Mouse (Mus musculus) stomach, postnatal 0 days (tissue): ENCODE results near the gene Kl. TPM values are rescaled to one million over a fixed set of nuclear protein-coding genes. Genes with fewer than 3 reads are reported as not detected.

ENCODE experiments used
- ATAC-seq: fragments of 200-750 bp; cut with Nextera tagmentation; 2 replicates; pipeline ENCODE4 v1.8.0; 2017; ENCODE audit not compliant: low FRiP score, low TSS enrichment
- DNase-seq: peaks from one replicate; pipeline ENCODE4 v3.0.0-alpha.2; 2016; ENCODE audit warnings: low spot score
- H3K27ac ChIP-seq: fragments of 300-500 bp; sonication (generic); replicated peaks from 2 replicates; pipeline ENCODE4 v1.5.1; 2014; ENCODE audit warnings: mild to moderate bottlenecking, control low read depth
- H3K27me3 ChIP-seq: fragments of 300-500 bp; sonication (generic); 2 replicates; pipeline ENCODE4 v1.6.1; 2014; ENCODE audit warnings: low read length; ENCODE audit not compliant: control insufficient read depth, insufficient read depth
- H3K36me3 ChIP-seq: fragments of 300-500 bp; sonication (generic); 2 replicates; pipeline ENCODE4 v1.6.1; 2014; ENCODE audit warnings: low read length, mixed read lengths; ENCODE audit not compliant: control insufficient read depth, insufficient read depth
- H3K4me1 ChIP-seq: fragments of 300-500 bp; sonication (generic); replicated peaks from 2 replicates; pipeline ENCODE4 v1.6.1; 2014; ENCODE audit warnings: antibody characterized with exemption; ENCODE audit not compliant: control insufficient read depth, insufficient read depth
- H3K4me2 ChIP-seq: fragments of 300-500 bp; sonication (generic); replicated peaks from 2 replicates; pipeline ENCODE4 v1.6.1; 2014; ENCODE audit warnings: low read depth, mild to moderate bottlenecking, control low read depth, moderate library complexity
- H3K4me3 ChIP-seq: fragments of 300-500 bp; sonication (generic); 2 replicates; pipeline ENCODE4 v1.5.1; 2014; ENCODE audit warnings: low read depth, low read length, control low read depth
- H3K9ac ChIP-seq: fragments of 300-500 bp; sonication (generic); 2 replicates; pipeline ENCODE4 v1.6.1; 2014; ENCODE audit warnings: mild to moderate bottlenecking, low read length, control low read depth, mixed read lengths
- H3K9me3 ChIP-seq: fragments of 300-500 bp; sonication (generic); 2 replicates; pipeline ENCODE4 v1.6.1; 2016; ENCODE audit warnings: low read length; ENCODE audit not compliant: control insufficient read depth
- CTCF ChIP-seq: IDR thresholded peaks from 2 replicates; pipeline ENCODE4 v1.5.1; 2016; ENCODE audit warnings: antibody characterized with exemption, low read depth, mild to moderate bottlenecking, moderate library complexity
- EP300 ChIP-seq: optimal IDR thresholded peaks from 2 replicates; pipeline ENCODE3; 2016; ENCODE audit warnings: antibody characterized with exemption
- WGBS: fragments of 180-500 bp; shearing (Covaris S2); extraction: QIAGEN DNeasy Blood & Tissue Kit; methylation state at CpG from one replicate; pipeline ENCODE4 v1.1.7; 2014; 5-methylcytosine and 5-hydroxymethylcytosine counted together
- polyA plus RNA-seq: library from polyadenylated mRNA; unstranded; fragments of >200 nt; fragmentation: Nextera tagmentation; extraction: Ambion mirVana; gene quantifications from 2 replicates; pipeline ENCODE4 v1.2.1, GENCODE M21; 2015

Kl gene
- polyA plus RNA-seq, 1 experiment from 2014 or later: 0.30 TPM

DNA sequence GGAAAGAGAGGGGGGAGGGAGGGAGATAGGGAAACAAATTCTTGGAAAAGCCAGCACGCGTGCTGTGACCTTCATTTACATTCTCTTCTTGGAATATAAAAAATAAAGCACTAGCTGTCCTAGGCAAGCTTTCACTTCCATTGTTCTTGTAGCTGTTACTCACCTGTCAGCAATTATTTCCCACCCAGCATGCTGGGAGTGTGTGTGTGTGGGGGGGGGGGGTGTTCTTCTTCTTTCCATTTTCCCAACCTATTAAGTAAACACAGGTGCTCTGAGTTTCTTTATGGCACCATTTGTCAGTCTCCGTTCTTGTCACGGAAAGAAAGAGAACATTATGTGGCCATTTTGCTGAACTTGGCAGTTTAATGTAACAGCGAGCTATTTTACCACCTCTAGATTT, 66.6 kb downstream of the Kl start:
- Histone ChIP-seq H3K36me3 (no peaks in the 10 kb centered on the region), H3K27ac (no peak overlapping the region; the same call in 1 of the 2 replicates), H3K9me3 (no peaks in the 10 kb centered on the region)

DNA sequence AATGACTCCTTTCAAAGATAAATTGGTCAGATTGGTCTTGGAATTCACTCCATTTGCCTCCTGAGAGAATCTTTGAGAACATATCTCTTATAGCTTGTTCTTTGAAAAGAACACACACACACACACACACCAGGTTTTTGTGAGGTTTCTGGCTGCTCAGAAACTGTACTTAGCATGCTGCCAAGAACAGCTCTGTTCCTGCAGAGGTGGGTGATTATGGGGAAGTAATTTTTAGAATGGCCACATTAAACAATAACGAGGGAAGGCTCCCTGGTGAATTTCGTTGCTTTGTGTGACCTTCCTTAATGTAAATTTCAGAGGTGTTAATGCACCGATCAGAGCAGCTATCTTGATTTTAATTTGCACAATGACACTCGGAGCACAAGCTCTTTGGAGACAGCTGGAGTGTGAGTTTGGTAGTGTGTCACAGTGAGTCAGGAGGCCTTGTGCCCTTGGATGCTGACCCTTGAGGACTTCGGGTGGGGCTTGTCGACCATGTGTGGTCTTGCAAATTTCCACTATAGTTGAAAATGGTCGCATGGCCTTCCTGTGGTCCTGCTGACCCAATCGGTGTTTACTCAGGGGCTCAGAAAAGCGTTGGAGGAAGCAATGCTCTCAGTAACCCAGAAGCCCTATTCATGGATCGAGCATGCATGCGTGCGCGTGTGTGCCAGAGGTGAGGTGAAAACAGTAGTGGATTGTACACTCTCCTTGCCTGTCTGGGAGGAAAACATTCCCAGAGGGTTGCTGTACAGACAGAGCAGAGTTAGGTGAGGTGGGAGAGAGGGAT, 67.8 kb downstream of the Kl start:
- ATAC-seq: no peak
- H3K27me3 ChIP-seq: no peaks in the 10 kb centered on the region
- DNase-seq: no peak
- no peak overlapping the region for H3K4me2 ChIP-seq
- H3K36me3 ChIP-seq: no peaks in the 10 kb centered on the region
- H3K27ac ChIP-seq: 0 out of 2 replicates have a peak overlapping the region, but pooled peaks have one; percentile 24
- H3K9me3 ChIP-seq: no peaks in the 10 kb centered on the region
- 55% methylated on average over 13 of the region's 13 CpGs for WGBS
- no peak overlapping the region for H3K4me3 ChIP-seq
- H3K4me1 ChIP-seq: 0 out of 2 replicates have a peak, but pooled peaks cover 7% of the 10 kb centered on the region
- no peak for TF ChIP-seq CTCF
- no peak for TF ChIP-seq EP300
- H3K9ac ChIP-seq: no peak overlapping the region

More for the DNA sequence above, 66.6 kb downstream of the Kl start:
- Histone ChIP-seq H3K4me1 (0 out of 2 replicates have a peak, but pooled peaks cover 7% of the 10 kb centered on the region), H3K9ac (no peak overlapping the region), H3K4me3 (no peak overlapping the region), H3K4me2 (no peak overlapping the region), H3K27me3 (no peaks in the 10 kb centered on the region)
- no peak for DNase-seq
- WGBS: 38% methylated on average over 5 of the region's 5 CpGs
- TF ChIP-seq EP300 (no peak), CTCF (no peak)
- 0 out of 2 replicates have a peak, but pooled peaks have one; percentile 32 for ATAC-seq

GRCm38 (mm10) chr5:151020831-151021230, 68.4 kb downstream of the Kl start:
- no peak for DNase-seq
- no peaks in the 10 kb centered on the region for H3K36me3 ChIP-seq
- no peak overlapping the region for H3K4me2 ChIP-seq
- no peak overlapping the region for H3K27ac ChIP-seq
- no peaks in the 10 kb centered on the region for H3K27me3 ChIP-seq
- 78% methylated on average over 14 of the region's 14 CpGs for WGBS
- no peak overlapping the region for H3K9ac ChIP-seq
- H3K4me1 ChIP-seq: 0 out of 2 replicates have a peak, but pooled peaks cover 7% of the 10 kb centered on the region
- no peak for TF ChIP-seq CTCF
- no peak for TF ChIP-seq EP300
- no peak overlapping the region for H3K4me3 ChIP-seq
- H3K9me3 ChIP-seq: no peaks in the 10 kb centered on the region
- no peak for ATAC-seq

DNA sequence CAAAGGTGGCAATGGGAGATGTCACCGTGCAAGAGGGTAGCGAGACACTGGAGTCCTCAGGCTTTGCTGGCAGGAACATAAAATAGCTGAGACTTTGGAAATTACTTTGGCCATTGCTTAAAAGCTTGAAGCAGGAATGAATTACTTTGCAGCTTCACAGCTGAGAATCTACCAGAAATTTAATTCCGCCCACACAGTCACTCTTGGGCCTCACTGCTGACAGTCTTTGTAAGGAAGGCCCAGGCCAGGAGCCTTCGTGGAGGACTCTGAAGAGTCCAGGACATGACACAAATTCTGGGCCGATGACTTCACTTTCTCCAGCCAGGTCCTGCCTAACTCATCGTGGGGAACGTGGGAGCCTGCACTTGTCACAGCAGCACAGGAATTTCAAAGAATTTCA, 69.6 kb downstream of the Kl start:
- no peak overlapping the region for H3K27ac ChIP-seq
- H3K9me3 ChIP-seq: no peaks in the 10 kb centered on the region
- ATAC-seq (no peak), DNase-seq (no peak)
- TF ChIP-seq CTCF: no peak
- TF ChIP-seq EP300: no peak
- no peak overlapping the region for H3K4me2 ChIP-seq
- no peak overlapping the region for H3K9ac ChIP-seq
- H3K36me3 ChIP-seq: no peaks in the 10 kb centered on the region
- no peak overlapping the region for H3K4me3 ChIP-seq
- 66% methylated on average over 7 of the region's 7 CpGs for WGBS
- H3K4me1 ChIP-seq: 0 out of 2 replicates have a peak, but pooled peaks cover 7% of the 10 kb centered on the region
- H3K27me3 ChIP-seq: no peaks in the 10 kb centered on the region

GRCm38 (mm10) chr5:151022939-151023338, 70.5 kb downstream of the Kl start:
- Histone ChIP-seq H3K27ac (no peak overlapping the region; the same call in 1 of the 2 replicates), H3K9ac (no peak overlapping the region), H3K27me3 (no peaks in the 10 kb centered on the region), H3K36me3 (no peaks in the 10 kb centered on the region), H3K4me1 (0 out of 2 replicates have a peak, but pooled peaks cover 7% of the 10 kb centered on the region), H3K4me2 (no peak overlapping the region), H3K9me3 (no peaks in the 10 kb centered on the region), H3K4me3 (no peak overlapping the region)
- no peak for ATAC-seq
- no peak for DNase-seq
- WGBS: 31% methylated on average over 1 of the region's 1 CpGs
- TF ChIP-seq CTCF (no peak), EP300 (no peak)

DNA sequence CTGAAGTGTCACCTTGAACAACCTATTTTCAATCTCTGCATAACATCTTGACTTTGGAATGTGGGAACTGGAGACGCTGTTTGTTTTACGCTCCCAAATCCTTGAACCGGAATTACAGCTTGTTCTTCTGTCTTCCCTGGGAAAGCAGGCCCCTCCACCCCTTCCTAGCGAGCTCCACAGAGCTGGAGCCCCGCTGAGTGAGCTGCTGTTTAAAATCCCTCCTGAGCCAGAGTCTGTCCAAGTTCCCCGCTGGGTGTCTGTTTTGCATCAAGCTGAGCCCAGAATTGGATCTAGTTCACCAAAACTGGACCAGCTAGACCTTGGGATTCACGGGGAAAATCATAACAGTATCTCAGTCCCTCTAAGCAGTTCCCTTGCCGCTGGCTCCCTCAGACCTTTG, 71.1 kb downstream of the Kl start:
- Histone ChIP-seq H3K27me3 (no peaks in the 10 kb centered on the region), H3K9me3 (no peaks in the 10 kb centered on the region), H3K4me1 (0 out of 2 replicates have a peak, but pooled peaks cover 7% of the 10 kb centered on the region), H3K36me3 (no peaks in the 10 kb centered on the region), H3K9ac (no peak overlapping the region), H3K4me3 (no peak overlapping the region), H3K27ac (peak overlapping the region; percentile 37; the same call in 1 of the 2 replicates), H3K4me2 (0 out of 2 replicates have a peak overlapping the region, but pooled peaks have one; percentile 0)
- peak; percentile 68; the same call in 1 of the 2 replicates for ATAC-seq
- 10% methylated on average over 8 of the region's 8 CpGs for WGBS
- TF ChIP-seq CTCF (no peak), EP300 (no peak)
- peak; percentile 34 for DNase-seq
